Mouse (Mus musculus) embryo, embryonic 11.5 days (tissue): ENCODE data around the gene Npas2.

Experiments
- DNase-seq: peaks from one replicate; pipeline ENCODE4 v3.0.0-alpha.2; 2012; ENCODE audit warnings: low read depth, low spot score

The Npas2 gene

GRCm38 (mm10) chr1:39283323-39283722 lies 89.8 kb downstream of the Npas2 start:
- no peak for DNase-seq

GRCm38 (mm10) chr1:39284786-39285185 lies 91.3 kb downstream of the Npas2 start:
- no peak for DNase-seq

GRCm38 (mm10) chr1:39287076-39287475 lies 93.5 kb downstream of the Npas2 start:
- no peak for DNase-seq

- DNase-seq: no peak
Observed at GRCm38 (mm10) chr1:39287831-39288230, 94.3 kb downstream of the Npas2 start.

- DNase-seq: no peak
Observed at GRCm38 (mm10) chr1:39288425-39288824, 94.9 kb downstream of the Npas2 start.

GRCm38 (mm10) chr1:39292001-39292400 lies 98.5 kb downstream of the Npas2 start:
- DNase-seq: no peak

GRCm38 (mm10) chr1:39298294-39298693 lies 104.8 kb downstream of the Npas2 start:
- no peak for DNase-seq

GRCm38 (mm10) chr1:39300243-39300642 lies 106.7 kb downstream of the Npas2 start:
- DNase-seq: no peak

- no peak for DNase-seq
Observed at GRCm38 (mm10) chr1:39300676-39301075, 107.1 kb downstream of the Npas2 start.

GRCm38 (mm10) chr1:39302246-39302645 lies 108.7 kb downstream of the Npas2 start:
- DNase-seq: no peak

GRCm38 (mm10) chr1:39303054-39303649 lies 109.6 kb downstream of the Npas2 start:
- DNase-seq: no peak

GRCm38 (mm10) chr1:39307291-39307690 lies 113.8 kb downstream of the Npas2 start:
- DNase-seq: no peak

GRCm38 (mm10) chr1:39307971-39308370 lies 114.4 kb downstream of the Npas2 start:
- no peak for DNase-seq

GRCm38 (mm10) chr1:39309548-39309947 lies 116.0 kb downstream of the Npas2 start:
- DNase-seq: no peak

GRCm38 (mm10) chr1:39312345-39312967 lies 118.9 kb downstream of the Npas2 start:
- DNase-seq: no peak

GRCm38 (mm10) chr1:39313352-39314245 lies 120.1 kb downstream of the Npas2 start:
- no peak for DNase-seq

- DNase-seq: no peak
Observed at GRCm38 (mm10) chr1:39317935-39318334, 124.4 kb downstream of the Npas2 start.

- DNase-seq: no peak
Observed at GRCm38 (mm10) chr1:39318870-39319269, 125.3 kb downstream of the Npas2 start.

GRCm38 (mm10) chr1:39321954-39322353 lies 128.4 kb downstream of the Npas2 start:
- DNase-seq: no peak

GRCm38 (mm10) chr1:39325228-39325627 lies 131.7 kb downstream of the Npas2 start:
- no peak for DNase-seq

- no peak for DNase-seq
Observed at GRCm38 (mm10) chr1:39327546-39327945, 134.0 kb downstream of the Npas2 start.

- no peak for DNase-seq
Observed at GRCm38 (mm10) chr1:39330857-39331594, 137.5 kb downstream of the Npas2 start.
